Mouse (Mus musculus) embryonic facial prominence, embryonic 10.5 days (tissue): ENCODE measurements around the gene Sept14. TPM values are rescaled to one million over a fixed set of nuclear protein-coding genes. Genes with fewer than 3 reads are reported as not detected.

Experiments
- DNase-seq: peaks from one replicate; pipeline ENCODE4 v3.0.0-alpha.2; 2017; ENCODE audit warnings: low spot score
- H3K27ac ChIP-seq: fragments of 300-500 bp; sonication (generic); replicated peaks from 2 replicates; pipeline ENCODE4 v1.5.1; 2016; ENCODE audit warnings: mild to moderate bottlenecking
- H3K27me3 ChIP-seq: fragments of 300-500 bp; sonication (generic); replicated peaks from 2 replicates; pipeline ENCODE4 v1.6.1; 2016; ENCODE audit warnings: low read depth, mild to moderate bottlenecking; ENCODE audit not compliant: poor library complexity, severe bottlenecking
- H3K36me3 ChIP-seq: fragments of 300-500 bp; sonication (generic); replicated peaks from 2 replicates; pipeline ENCODE4 v1.6.1; 2016; ENCODE audit warnings: mild to moderate bottlenecking, moderate library complexity
- H3K4me1 ChIP-seq: fragments of 300-500 bp; sonication (generic); 2 replicates; pipeline ENCODE4 v1.6.1; 2016
- H3K4me3 ChIP-seq: fragments of 300-500 bp; sonication (generic); 2 replicates; pipeline ENCODE4 v1.5.1; 2016; ENCODE audit warnings: mild to moderate bottlenecking, moderate library complexity
- H3K9me3 ChIP-seq: fragments of 300-500 bp; sonication (generic); 2 replicates; pipeline ENCODE4 v1.6.1; 2016; ENCODE audit warnings: mild to moderate bottlenecking
- WGBS: fragments of 180-500 bp; shearing (Covaris S2); methylation state at CpG from one replicate; pipeline ENCODE4 v1.1.7; 2016; 5-methylcytosine and 5-hydroxymethylcytosine counted together
- polyA plus RNA-seq: library from polyadenylated mRNA; unstranded; fragments of >200 nt; fragmentation: Nextera tagmentation; extraction: Ambion mirVana; gene quantifications from 2 replicates; pipeline ENCODE4 v1.2.1, GENCODE M21; 2016

Gene Sept14
- not detected in 2 replicates for polyA plus RNA-seq

- Histone ChIP-seq H3K4me1 (no peaks in the 10 kb centered on the region), H3K27me3 (no peaks in the 10 kb centered on the region), H3K27ac (no peak within 1 kb of the TSS), H3K36me3 (no peaks in the 10 kb centered on the region), H3K4me3 (no peak within 1 kb of the TSS), H3K9me3 (no peaks in the 10 kb centered on the region)
- DNase-seq: no peak
- 68% methylated on average over 2 of the region's 2 CpGs for WGBS
These were observed at the start of gene Sept14 for GRCm38 (mm10) chr5:129708412-129708811. Gene Sept14, minus strand, starts transcription at chr5:129708512.

- Histone ChIP-seq H3K4me3 (no peak overlapping the region), H3K9me3 (no peaks in the 10 kb centered on the region), H3K27ac (no peak overlapping the region), H3K4me1 (peaks cover 5% of the 10 kb centered on the region), H3K36me3 (peaks cover 27% of the 10 kb centered on the region), H3K27me3 (no peaks in the 10 kb centered on the region)
- no peak for DNase-seq
- 93% methylated on average over 20 of the region's 20 CpGs for WGBS
These were observed 48.6 kb upstream of the Sept14 start for GRCm38 (mm10) chr5:129756886-129757285.

GRCm38 (mm10) chr5:129744050-129744449 is 35.7 kb upstream of the Sept14 start:
- Histone ChIP-seq H3K36me3 (peaks cover 73% of the 10 kb centered on the region), H3K27me3 (no peaks in the 10 kb centered on the region), H3K4me1 (no peaks in the 10 kb centered on the region), H3K9me3 (0 out of 2 replicates have a peak, but pooled peaks cover 2% of the 10 kb centered on the region), H3K4me3 (no peak overlapping the region), H3K27ac (no peak overlapping the region)
- 82% methylated on average over 6 of the region's 6 CpGs for WGBS
- no peak for DNase-seq

GRCm38 (mm10) chr5:129742903-129743488 is 34.7 kb upstream of the Sept14 start:
- 83% methylated on average over 7 of the region's 7 CpGs for WGBS
- H3K4me1 ChIP-seq: no peaks in the 10 kb centered on the region
- 0 out of 2 replicates have a peak, but pooled peaks cover 2% of the 10 kb centered on the region for H3K9me3 ChIP-seq
- DNase-seq: no peak
- no peak overlapping the region for H3K27ac ChIP-seq
- peaks cover 65% of the 10 kb centered on the region for H3K36me3 ChIP-seq
- H3K4me3 ChIP-seq: no peak overlapping the region
- H3K27me3 ChIP-seq: no peaks in the 10 kb centered on the region

GRCm38 (mm10) chr5:129740976-129741375 is 32.7 kb upstream of the Sept14 start:
- Histone ChIP-seq H3K4me1 (no peaks in the 10 kb centered on the region), H3K27ac (no peak overlapping the region), H3K36me3 (peaks cover 47% of the 10 kb centered on the region), H3K4me3 (no peak overlapping the region), H3K9me3 (0 out of 2 replicates have a peak, but pooled peaks cover 2% of the 10 kb centered on the region), H3K27me3 (no peaks in the 10 kb centered on the region)
- peak; percentile 24 for DNase-seq
- 87% methylated on average over 1 of the region's 1 CpGs for WGBS

- peak; percentile 16 for DNase-seq
- Histone ChIP-seq H3K4me1 (peaks cover 37% of the 10 kb centered on the region), H3K9me3 (no peaks in the 10 kb centered on the region), H3K36me3 (peaks cover 14% of the 10 kb centered on the region; the same call in 1 of the 2 replicates), H3K27me3 (no peaks in the 10 kb centered on the region), H3K27ac (peak overlapping the region; percentile 32; the same call in 1 of the 2 replicates), H3K4me3 (no peak overlapping the region)
- WGBS: 54% methylated on average over 5 of the region's 5 CpGs
These were observed 22.7 kb upstream of the Sept14 start for GRCm38 (mm10) chr5:129731021-129731420.

GRCm38 (mm10) chr5:129730344-129730743 is 22.0 kb upstream of the Sept14 start:
- peaks cover 13% of the 10 kb centered on the region; the same call in 1 of the 2 replicates for H3K36me3 ChIP-seq
- DNase-seq: peak; percentile 14
- H3K27ac ChIP-seq: peak overlapping the region; percentile 55

GRCm38 (mm10) chr5:129729286-129729685 is 21.0 kb upstream of the Sept14 start:
- 70% methylated on average over 11 of the region's 11 CpGs for WGBS
- Histone ChIP-seq H3K4me3 (no peak overlapping the region), H3K27me3 (no peaks in the 10 kb centered on the region), H3K27ac (no peak overlapping the region), H3K36me3 (peaks cover 2% of the 10 kb centered on the region; the same call in 1 of the 2 replicates), H3K4me1 (peaks cover 44% of the 10 kb centered on the region), H3K9me3 (no peaks in the 10 kb centered on the region)
- no peak for DNase-seq

More at GRCm38 (mm10) chr5:129730344-129730743, 22.0 kb upstream of the Sept14 start:
- H3K27me3 ChIP-seq: no peaks in the 10 kb centered on the region
- 70% methylated on average over 11 of the region's 11 CpGs for WGBS
- H3K4me3 ChIP-seq: no peak overlapping the region
- H3K4me1 ChIP-seq: peaks cover 42% of the 10 kb centered on the region
- no peaks in the 10 kb centered on the region for H3K9me3 ChIP-seq

- Histone ChIP-seq H3K27ac (no peak overlapping the region), H3K27me3 (no peaks in the 10 kb centered on the region), H3K4me3 (0 out of 2 replicates have a peak overlapping the region, but pooled peaks have one; percentile 4), H3K4me1 (peaks cover 44% of the 10 kb centered on the region), H3K36me3 (no peaks in the 10 kb centered on the region), H3K9me3 (no peaks in the 10 kb centered on the region)
- no peak for DNase-seq
- WGBS: 79% methylated on average over 3 of the region's 3 CpGs
These were observed 18.5 kb upstream of the Sept14 start for GRCm38 (mm10) chr5:129726784-129727183.

GRCm38 (mm10) chr5:129725774-129726392 is 17.6 kb upstream of the Sept14 start:
- H3K27ac ChIP-seq: peak overlapping the region; percentile 99
- WGBS: 22% methylated on average over 7 of the region's 7 CpGs

GRCm38 (mm10) chr5:129724834-129725773 is 16.8 kb upstream of the Sept14 start, which contains the start of gene Nipsnap2:
Gene Nipsnap2, plus strand, starts transcription at chr5:129725063.
- no peaks in the 10 kb centered on the region for H3K9me3 ChIP-seq
- WGBS: under 1% methylated on average over 92 of the region's 93 CpGs

More at GRCm38 (mm10) chr5:129725774-129726392, 17.6 kb upstream of the Sept14 start:
- no peaks in the 10 kb centered on the region for H3K9me3 ChIP-seq
- DNase-seq: peak; percentile 16
- H3K4me1 ChIP-seq: peaks cover 38% of the 10 kb centered on the region
- peak overlapping the region; percentile 93 for H3K4me3 ChIP-seq
- no peaks in the 10 kb centered on the region for H3K27me3 ChIP-seq
- no peaks in the 10 kb centered on the region for H3K36me3 ChIP-seq

GRCm38 (mm10) chr5:129724268-129724667 is 16.0 kb upstream of the Sept14 start:
- H3K36me3 ChIP-seq: peaks cover 10% of the 10 kb centered on the region
- no peaks in the 10 kb centered on the region for H3K27me3 ChIP-seq
- H3K4me3 ChIP-seq: peak overlapping the region; percentile 93
- DNase-seq: no peak
- no peaks in the 10 kb centered on the region for H3K9me3 ChIP-seq
- peaks cover 21% of the 10 kb centered on the region for H3K4me1 ChIP-seq
- H3K27ac ChIP-seq: peak overlapping the region; percentile 99
- WGBS: 56% methylated on average over 4 of the region's 4 CpGs

More at GRCm38 (mm10) chr5:129724834-129725773, 16.8 kb upstream of the Sept14 start, which contains the start of gene Nipsnap2:
- Histone ChIP-seq H3K27me3 (no peaks in the 10 kb centered on the region), H3K4me3 (peak within 1 kb of the TSS; percentile 93), H3K27ac (peak within 1 kb of the TSS; percentile 99), H3K4me1 (peaks cover 30% of the 10 kb centered on the region), H3K36me3 (peaks cover 2% of the 10 kb centered on the region)
- DNase-seq: peak; percentile 97
